Mouse (Mus musculus): ENCODE data around the gene Ube2g1.

DNA sequence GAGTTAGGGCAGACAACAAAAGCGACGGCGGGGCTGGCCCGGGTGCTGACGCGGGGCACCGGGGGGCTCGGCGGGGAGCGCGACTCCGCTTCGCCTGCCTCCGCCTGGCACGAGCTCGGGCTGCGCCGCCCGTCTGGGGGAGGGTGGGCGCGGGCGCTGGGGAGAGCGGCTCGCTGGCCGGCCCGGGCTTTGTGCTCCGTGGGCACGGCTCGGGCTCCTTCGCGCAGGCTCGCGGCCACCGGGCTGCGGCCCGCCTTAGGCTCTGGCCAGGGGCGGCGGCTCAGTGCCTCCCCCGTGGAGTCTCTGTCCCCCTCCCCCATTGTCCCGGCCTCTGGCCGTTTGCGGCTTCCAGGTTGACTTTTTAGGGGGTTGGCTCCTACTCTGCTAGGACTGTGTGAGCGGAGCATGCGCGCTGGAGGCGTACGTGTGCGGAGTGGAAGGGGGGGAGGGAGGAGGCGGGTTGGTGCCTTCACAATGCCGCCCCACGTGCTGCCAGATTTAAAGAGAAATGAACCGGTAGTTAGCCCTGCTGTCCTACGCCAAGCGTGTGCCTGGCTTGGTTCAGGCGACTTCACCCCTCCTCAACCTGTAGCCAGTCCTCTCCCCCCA, 1.1 kb downstream of the Ube2g1 start:
- TF ChIP-seq CTCF (IDR thresholded peaks at IDR 0.05; ENCODE audit: borderline replicate concordance, extremely low read depth, insufficient read depth, insufficient read length) (no peak), POLR2A (IDR thresholded peaks at IDR 0.05; ENCODE audit: borderline replicate concordance, extremely low read depth, insufficient read depth, insufficient read length, poor library complexity, severe bottlenecking) (peak; percentile 38)
